Mouse (Mus musculus): ENCODE measurements around the gene Babam1. TPM values are rescaled to one million over a fixed set of nuclear protein-coding genes. Genes with fewer than 3 reads are reported as not detected.

Gene Babam1
- total RNA-seq (2023), result 86.1 to 104 TPM (median 93.2 TPM) in 4 replicates

DNA sequence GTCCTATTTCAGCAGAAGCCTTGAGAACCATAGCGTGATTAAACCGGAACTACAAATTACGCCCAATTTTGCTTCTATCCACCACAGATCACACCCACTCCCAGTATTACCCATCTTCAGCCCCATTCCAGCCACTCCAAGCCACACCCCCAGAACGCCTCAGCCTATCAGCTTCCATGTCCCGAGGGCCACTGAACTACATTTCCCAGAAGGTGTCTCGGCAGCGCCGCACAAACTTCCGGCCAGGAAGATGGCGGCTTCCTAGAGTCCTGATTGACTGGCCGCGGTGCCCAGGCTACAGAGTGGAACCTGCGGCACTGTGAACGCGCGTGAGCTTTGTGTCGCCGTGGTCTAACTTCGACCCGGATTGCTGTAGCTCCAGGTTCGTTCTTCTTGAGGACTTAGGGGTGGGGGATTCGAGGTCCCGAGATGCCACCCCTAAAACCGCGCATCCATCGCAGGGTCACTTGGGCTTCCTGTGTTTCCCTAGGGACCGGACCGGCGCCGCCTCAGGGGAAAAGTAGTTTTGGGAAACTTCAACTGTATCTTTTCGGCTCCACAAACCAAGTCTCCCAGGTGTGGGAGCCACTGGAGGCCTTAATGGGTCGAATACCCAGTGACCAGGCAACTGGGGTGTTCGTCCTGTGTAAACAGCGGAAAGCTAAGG lies at the start of gene Babam1:
Gene Babam1 (plus strand): TSS at position 223 of the 667 bp plus-strand sequence.

GRCm38 (mm10) chr8:71366771-71367528 lies 29.7 kb upstream of the Babam1 start, which contains the start of gene Use1:
TSS of gene Use1 (plus strand) at chr8:71366848.

GRCm38 (mm10) chr8:71371236-71371848 lies 25.3 kb upstream of the Babam1 start, which contains the start of gene Ocel1:
TSS of gene Ocel1 (plus strand) at chr8:71371298.

DNA sequence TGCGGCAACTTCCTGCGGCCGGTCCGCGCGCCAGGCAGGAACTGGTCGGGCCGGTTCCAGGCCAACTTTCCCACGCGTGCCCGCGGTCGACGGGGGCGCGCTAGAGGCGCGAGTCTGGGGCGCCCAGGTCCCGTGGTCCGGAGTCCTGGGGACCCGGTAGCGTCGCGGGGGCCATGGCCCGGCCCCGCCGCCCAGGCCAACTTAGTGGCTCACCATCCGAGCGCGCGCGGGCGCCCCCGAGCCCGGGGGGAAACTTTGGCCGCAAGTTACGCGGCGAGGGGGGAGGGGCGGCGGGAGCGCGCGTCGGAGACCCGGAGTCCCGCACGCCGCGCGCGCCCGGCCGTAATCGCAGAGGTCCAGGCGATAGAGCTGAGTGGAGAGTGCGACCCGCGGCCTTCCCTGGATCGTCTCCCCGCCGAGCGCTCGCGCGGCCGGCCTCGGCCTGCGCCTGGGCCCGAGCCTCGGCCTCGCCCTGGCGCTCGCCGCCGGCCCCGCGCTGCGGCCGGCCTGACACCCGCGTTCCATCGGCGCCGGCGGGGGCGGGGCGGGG lies 15.2 kb upstream of the Babam1 start, which contains the start of gene Nr2f6:
Gene Nr2f6 (minus strand): TSS at position 540 of the 550 bp plus-strand sequence.

GRCm38 (mm10) chr8:71395629-71396028 lies 1.0 kb upstream of the Babam1 start, which contains the start of gene Ushbp1:
TSS of gene Ushbp1 (minus strand) at chr8:71395802.

GRCm38 (mm10) chr8:71405401-71406098 lies 8.9 kb downstream of the Babam1 start, which contains the start of gene Ankle1:
TSS of gene Ankle1 (plus strand) at chr8:71406010.

Other genes with a start within 250 kb of the Babam1 start
- gene Myo9b, start 124.1 kb upstream of the Babam1 start, total RNA-seq (2023), result 101 to 110 TPM (median 107 TPM) in 4 replicates
- gene Haus8, start 123.9 kb upstream of the Babam1 start, total RNA-seq (2023), result 20.3 to 26.3 TPM (median 22.7 TPM) in 4 replicates
- 279 to 295 TPM (median 290 TPM) in 4 replicates for gene Use1, start 30.0 kb upstream of the Babam1 start, total RNA-seq (2023)
- 16.4 to 24.5 TPM (median 23.0 TPM) in 4 replicates for gene Ocel1, start 25.6 kb upstream of the Babam1 start, total RNA-seq (2023)
- gene Nr2f6, start 14.9 kb upstream of the Babam1 start, total RNA-seq (2023), result 12.5 to 15.7 TPM (median 13.8 TPM) in 4 replicates
- gene Ushbp1, start 1.1 kb upstream of the Babam1 start, total RNA-seq (2023), result not detected in 4 replicates
- 0.39 to 1.6 TPM (median 0.60 TPM) in 4 replicates for gene Ankle1, start 9.1 kb downstream of the Babam1 start, total RNA-seq (2023)
- gene Abhd8, start 66.8 kb downstream of the Babam1 start, total RNA-seq (2023), result 12.0 to 14.3 TPM (median 12.5 TPM) in 4 replicates
- gene Mrpl34, start 68.1 kb downstream of the Babam1 start, total RNA-seq (2023), result 28.3 to 38.5 TPM (median 35.1 TPM) in 4 replicates
- gene Dda1, start 72.3 kb downstream of the Babam1 start, total RNA-seq (2023), result 100 to 118 TPM (median 108 TPM) in 4 replicates
- gene Ano8, start 89.1 kb downstream of the Babam1 start, total RNA-seq (2023), result 11.7 to 13.0 TPM (median 12.1 TPM) in 4 replicates
- gene Gtpbp3, start 91.2 kb downstream of the Babam1 start, total RNA-seq (2023), result 14.6 to 19.6 TPM (median 17.3 TPM) in 4 replicates
- gene Plvap, start 114.9 kb downstream of the Babam1 start, total RNA-seq (2023), result 0.49 TPM in 1 of 4 replicates, not detected in the others
- gene Ccdc194, start 128.8 kb downstream of the Babam1 start, total RNA-seq (2023), result not detected in 4 replicates
- gene Bst2, start 140.6 kb downstream of the Babam1 start, total RNA-seq (2023), result 22.0 to 39.0 TPM (median 26.1 TPM) in 4 replicates
- 33.7 to 43.0 TPM (median 40.6 TPM) in 4 replicates for gene Mvb12a, start 146.1 kb downstream of the Babam1 start, total RNA-seq (2023)
- not detected in 4 replicates for gene Tmem221, start 162.0 kb downstream of the Babam1 start, total RNA-seq (2023)
- gene Nxnl1, start 169.7 kb downstream of the Babam1 start, total RNA-seq (2023), result not detected in 4 replicates
- gene Slc27a1, start 172.0 kb downstream of the Babam1 start, total RNA-seq (2023), result 9.7 to 12.1 TPM (median 11.2 TPM) in 4 replicates
- 96.6 to 107 TPM (median 102 TPM) in 4 replicates for gene Pgls, start 195.3 kb downstream of the Babam1 start, total RNA-seq (2023)
- 102 to 133 TPM (median 110 TPM) in 4 replicates for gene Fam129c, start 200.8 kb downstream of the Babam1 start, total RNA-seq (2023)
- 104 to 123 TPM (median 109 TPM) in 4 replicates for gene Colgalt1, start 214.1 kb downstream of the Babam1 start, total RNA-seq (2023)

Measured in B cell, adult 62 days (primary cell).